Mouse (Mus musculus): ENCODE measurements around the gene Naa80.
A peak's percentile ranks its signal among the peaks of the same experiment; 100 is the strongest.

Naa80 gene

DNA sequence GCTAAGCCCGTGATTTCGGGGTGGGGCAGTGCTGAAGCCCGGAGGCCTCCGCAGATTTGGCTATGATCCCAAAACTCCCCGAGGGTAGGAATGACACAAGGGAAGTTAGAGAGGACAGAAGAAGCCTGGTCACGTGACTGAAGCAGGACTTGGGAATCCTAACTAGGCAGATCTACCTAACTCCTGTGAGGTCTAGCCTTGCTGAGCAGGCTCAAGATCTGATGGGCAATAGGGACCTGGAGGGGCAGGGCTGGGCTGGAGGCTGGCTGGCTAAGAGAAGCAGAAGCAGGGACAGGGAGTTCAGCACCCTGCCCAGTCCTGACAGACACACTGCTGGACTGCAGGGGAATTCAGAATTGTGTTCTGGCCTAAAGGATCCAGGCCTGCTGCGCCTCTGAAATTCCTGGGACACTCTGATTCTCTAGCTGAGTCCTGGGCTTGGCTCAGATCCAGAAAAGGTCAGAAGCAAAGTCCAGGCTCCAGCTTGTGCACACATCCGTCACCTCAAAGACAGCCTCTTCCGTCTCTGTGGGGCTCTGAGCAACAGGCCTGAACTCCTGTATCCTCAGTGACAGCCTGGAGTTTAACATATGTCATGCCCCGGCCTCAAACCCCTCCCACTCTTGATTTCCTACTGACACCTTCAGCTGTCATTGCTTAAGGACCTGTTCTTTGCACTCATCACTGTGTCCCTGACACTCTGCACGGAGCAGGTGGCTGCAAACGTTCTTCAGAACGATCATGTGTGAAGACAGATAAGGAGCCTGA lies 40.3 kb downstream of the Naa80 start:
- peak; percentile 88 for DNase-seq

DNA sequence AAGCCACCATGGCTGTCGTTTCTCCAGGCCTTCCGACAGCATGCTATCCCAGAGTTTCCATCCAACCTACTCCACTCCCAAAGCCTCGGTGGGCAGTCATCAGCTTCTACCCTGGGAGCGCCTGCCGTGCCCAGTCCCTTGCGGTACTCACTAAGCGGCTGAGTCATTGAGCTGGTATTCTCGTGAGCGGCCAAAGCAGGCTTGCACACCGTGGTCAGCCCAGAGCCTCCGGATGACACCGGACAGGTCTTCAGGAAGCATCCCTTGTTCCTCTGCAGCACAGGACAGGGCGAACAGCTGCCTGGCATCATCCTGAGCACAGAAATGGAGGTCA lies 40.8 kb downstream of the Naa80 start:
- DNase-seq = no peak

DNA sequence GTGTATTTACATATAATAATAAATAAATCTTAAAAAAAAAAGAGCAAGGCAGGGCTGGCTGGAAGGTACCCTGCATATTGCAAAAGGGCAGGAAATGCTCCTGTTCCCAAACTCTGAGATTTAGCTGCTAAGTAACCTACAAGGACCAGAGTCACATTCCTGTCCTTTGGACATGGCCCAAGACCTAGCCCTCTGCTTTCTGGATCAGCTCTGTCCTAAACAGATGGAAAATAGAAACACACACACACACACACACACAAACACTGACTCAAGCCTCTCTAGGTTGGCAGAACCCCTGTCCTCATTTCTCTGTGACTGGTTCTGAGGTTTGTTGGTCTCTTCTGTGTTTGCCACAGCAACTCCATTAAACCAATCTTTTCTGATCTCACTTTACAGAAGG lies 42.3 kb downstream of the Naa80 start:
- peak; percentile 58 for DNase-seq

DNA sequence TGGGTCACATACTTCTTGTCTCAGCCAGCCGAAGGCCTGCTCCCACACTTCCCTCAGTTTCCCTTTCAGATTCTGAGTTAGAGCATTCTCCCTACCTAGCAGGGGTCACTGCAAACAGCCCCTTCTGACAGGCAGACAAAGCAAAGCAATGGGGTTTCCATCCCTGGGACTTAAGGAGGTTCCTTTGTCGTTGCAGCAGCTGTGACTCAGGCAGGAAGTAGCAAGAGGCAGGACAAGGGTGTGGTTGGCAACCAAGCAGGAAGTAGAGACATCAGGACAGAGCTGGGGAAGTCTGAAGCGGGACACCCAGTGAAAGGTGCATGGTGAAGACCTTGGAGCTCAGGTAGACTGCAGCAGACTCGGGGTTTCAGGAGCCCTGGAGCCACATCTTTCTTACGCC lies 45.9 kb downstream of the Naa80 start:
- DNase-seq = peak; percentile 61

DNA sequence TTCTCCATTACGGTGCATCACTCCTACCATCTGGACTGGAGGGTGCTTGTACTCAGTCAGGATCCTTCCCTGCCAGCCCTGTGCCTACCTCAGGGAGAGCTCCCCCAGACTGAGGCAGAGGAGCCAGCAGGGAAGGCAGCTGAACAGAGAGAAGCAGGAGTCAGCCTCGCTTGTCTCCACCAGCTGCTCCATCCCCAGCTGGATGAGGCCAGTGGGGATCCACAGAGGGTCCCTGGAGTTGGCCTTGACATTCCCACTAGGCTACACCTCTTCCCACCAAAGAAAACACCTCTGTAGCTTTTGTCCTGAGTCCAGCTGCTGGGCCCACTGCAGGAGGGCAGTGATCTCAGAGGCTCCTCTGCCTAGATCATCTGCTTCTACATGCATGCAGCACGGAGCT lies 46.3 kb downstream of the Naa80 start:
- DNase-seq = no peak

DNA sequence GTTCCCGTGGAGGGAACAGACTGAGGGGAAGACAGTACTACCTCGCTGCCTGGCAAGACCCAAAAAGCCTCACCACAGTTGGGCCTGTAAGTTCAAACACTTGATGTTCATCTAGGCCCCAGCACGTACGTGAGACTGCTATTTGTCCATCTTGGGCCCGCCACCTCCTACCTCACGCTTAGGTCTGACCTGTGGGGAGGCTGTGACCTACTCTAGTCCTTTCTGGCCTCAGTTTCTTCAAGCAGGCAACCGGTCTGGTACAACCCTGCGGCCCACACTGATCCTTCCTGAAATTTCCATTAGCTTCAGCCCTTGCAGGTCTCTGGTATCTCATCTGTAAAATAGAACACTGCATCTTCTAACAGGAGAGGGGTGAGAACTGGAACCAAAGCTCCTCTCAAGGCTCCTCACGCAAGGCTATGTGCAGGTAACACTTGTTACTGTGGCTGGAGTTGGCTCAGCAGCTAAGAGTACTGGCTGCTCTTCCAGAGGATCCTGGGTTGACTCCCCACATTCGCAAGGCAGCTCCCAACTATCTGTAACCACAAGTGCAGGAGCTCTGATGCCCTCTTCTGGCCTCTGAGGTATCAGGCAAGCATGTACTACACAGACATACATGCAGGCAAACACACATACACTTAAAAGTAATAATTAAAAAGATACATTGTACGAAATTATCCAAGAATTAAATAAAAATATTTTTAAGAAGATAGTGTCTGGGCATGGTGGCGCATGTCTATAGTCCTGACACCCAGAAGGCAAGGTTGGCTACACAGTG lies 46.9 kb downstream of the Naa80 start:
- DNase-seq = no peak

DNA sequence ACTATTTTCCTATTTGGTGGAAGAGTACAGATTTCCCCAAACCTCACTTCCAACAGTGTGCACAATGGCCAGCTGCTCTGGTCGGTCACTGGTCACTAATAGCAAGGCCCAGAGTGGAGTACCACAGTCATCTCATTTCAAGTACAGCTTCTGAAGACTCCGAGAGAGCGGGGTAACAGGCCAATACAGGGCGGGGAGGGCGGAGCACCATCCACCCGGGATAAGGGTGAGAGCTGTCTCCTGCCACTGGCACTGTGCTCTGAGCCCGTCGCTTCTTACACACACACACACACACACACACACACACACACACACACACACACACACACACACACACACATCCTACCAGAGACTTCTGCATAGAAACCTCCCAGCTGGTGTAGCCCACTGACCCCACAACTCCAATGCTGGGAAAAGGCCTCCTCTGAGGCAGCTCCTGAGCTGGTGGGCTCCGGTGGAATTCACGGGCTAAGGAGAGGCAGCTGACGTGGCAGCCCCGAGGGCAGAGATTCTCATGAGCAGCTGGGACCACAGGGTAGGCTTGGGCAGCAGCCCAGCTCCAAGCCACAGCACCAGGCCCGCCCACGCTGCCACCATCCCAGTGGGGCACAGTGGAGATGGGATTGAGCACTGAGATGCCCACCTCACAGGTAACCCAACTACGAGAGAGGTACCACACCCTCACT lies 47.6 kb downstream of the Naa80 start:
- DNase-seq = no peak

DNA sequence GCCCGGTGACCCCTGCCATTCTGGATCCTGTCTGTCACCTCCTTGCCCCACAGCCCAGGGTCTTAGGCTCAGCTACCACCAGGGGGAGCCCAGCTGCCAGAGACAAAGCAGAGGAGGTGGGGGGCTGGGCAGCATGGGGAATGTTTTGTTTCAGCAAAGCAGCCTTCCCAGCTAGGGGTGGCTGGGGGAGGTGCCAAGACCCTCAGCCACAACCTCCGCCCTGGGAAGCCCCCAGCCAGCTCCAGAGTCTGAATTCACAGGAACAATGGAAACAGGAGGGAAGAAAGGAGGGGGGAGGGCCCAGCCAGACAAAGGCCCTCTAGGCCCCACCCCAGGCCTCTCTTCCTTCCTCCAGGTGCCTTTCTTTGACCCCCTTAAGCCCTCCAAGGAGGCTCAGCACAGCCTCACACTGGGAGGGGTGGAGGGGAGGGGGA lies 48.2 kb downstream of the Naa80 start:
- DNase-seq = peak; percentile 96

DNA sequence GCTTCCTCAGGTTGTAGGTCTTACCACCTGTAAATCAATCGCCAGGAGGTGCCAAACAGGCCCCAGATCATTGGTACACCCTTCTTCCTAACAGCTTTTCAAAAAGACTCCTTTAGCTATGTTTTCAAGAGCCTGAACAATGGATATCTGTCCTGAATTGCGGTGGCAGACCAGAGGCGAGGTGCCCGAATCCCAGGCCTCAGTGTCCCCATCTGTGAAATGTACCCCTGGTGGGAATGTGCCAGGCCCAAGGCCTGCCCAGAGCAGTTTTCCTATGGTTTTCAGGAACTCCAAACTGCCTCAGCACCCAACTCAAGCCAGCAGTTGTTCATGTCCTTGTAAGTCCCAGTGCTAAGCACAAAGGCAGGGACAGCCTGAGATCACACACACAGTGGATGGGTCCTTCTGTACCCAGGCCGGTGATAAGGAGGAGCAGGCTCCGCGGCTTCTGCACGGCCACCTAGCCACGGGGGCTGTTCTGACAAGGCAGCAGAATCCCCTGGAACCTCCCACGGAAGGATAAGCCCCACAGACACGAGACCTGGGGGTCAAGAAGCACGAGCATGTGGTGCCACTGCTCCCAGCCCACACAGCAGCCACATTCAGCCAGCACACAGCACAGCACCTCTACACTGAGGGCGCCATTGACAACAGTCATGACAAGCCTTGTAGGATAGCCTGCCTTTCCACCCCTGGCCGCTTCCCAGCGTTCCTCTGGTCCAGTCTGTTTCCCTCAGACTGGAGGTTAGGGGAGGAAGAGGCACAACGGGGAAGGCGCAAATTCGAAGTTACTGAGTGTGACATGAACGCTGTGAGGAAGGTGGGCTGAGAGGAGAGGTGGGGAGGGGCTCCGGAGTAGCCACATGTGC lies 48.9 kb downstream of the Naa80 start:
- no peak for DNase-seq

DNA sequence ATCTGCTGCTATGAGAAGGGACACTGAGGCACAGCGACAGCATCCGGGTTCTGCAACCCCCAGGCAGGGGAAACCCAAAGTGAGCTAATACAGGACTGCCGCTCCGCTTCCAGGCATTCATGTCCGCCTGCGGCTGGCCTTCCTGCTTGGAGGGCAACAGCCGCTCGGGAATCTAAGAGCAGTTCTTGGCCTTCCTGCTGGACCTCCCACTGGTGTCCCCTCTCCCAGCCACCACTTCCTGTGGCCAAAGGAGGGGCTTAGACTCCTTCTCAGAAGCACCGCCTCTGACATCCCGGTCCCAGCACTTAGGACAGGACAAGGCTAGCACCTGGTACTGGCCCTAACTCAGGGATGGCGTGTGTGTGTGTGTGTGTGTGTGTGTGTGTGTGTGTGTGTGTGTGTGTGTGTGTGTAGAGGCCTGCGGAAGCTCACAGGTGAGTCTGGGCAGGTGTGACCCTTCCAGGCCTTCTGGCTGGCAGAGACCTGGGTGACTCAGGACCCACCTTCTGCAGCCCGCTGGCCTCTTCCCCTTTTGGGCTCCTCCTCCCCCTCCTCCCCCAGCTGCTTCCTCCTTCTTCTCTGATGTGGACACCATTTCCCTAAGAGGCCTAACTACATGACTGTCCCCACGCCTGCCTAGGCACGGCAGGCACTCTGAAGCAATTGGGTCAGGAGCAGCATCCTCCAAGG lies 50.2 kb downstream of the Naa80 start:
- DNase-seq = peak; percentile 85

DNA sequence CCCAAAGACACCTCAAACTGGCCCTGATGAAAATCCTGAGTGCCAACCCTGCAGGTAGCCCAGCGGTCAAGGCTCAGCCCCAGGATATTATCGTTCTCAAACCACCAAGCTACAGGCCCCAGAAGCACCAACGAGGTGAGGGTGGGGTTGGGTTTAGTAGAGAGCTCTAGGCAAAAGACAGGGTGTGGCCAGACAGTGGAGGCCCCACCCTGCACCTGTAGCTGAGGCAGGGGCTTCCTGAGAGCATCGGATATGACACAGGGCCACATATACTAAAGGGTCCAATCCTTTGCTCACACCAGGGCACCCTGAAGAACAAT lies 50.7 kb downstream of the Naa80 start:
- no peak for DNase-seq

DNA sequence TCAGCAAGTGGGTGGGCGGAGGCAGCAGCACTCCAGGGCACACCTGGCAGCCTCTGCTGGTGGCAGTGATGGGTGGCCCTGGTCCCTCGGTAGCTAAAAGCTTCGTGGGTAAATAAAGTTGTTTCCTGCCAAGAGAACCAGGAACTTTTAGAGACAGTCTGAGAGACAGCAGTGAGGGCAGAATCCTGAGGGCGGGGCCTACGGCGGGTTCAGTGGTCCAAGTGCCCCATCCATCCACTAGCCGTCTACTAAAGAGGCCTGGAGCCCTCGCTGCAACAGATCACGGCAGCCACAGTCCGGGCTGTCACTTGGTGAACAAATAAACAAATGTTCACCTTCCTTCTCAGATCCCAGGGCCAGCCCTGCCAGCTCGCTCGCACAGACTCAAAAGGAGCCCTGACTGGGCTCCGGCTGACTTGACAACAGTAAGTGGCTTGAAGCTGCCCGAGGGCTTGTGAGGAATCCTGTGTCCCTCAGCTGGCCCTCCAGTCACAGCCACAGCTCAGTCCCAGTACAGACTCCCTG lies 51.3 kb downstream of the Naa80 start:
- peak; percentile 64 for DNase-seq

DNA sequence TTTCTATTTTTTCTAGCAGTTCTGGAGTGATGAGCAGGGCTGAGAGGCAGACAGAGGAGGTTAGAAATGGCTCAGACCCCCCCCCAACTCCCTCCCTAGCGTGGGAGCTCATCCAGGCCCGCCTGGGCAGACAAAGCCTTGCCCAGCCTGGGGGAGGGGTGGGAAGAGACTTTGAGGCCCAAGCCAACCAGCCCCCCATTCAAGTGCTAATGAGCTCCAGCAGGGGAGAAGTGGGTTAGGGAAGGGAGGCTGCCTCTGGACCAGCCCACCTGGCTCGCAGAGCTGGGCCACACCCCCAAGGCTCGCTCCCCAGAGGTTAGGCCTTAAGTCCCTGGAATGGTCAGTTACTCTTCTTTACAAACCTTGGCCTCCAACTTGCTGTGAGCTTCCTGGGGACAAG lies 51.9 kb downstream of the Naa80 start:
- DNase-seq = no peak

DNA sequence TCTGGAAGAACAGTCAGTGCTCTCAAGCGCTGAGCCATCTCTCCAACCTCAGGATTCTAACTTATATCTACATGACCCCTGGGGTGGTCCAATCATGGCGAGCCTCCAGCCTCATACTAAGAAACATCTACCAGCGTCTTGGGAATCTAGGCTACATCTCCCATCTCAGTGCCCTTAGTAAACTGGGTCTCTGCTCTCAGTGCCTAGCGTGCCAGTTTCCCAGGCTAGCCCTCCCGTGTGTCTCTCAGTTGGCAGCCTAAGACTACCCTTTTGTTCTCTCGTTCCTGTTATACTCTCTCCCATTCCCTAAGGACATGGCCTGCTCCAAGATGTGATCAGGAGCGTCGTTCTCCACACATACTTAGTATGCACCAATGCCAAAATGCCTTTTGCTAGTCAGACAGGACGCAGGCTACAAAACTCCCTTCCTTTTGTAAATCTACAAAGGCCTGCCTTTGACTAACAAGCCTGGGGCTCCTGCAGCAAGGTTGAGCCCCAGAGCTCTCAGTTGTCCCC lies 52.7 kb downstream of the Naa80 start:
- no peak for DNase-seq

DNA sequence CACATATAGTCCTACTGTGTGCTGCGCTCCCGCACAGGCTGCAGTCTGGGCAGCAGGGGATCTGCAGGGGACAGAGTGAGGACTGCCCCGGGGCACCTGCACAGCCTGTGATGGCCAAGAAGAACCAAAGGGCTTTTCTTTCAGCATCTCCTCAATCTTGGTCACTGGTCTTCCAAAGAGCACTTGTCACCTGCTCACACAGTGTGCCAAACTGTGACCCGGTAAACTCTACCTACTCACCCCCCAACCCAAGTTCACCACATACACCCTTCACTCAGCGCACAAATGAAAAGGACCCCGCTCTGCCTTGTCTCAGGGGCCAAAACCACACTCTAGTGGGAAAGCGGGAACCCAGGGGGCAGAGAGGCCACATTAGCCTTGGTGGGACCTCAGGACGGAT lies 53.2 kb downstream of the Naa80 start:
- DNase-seq = no peak

DNA sequence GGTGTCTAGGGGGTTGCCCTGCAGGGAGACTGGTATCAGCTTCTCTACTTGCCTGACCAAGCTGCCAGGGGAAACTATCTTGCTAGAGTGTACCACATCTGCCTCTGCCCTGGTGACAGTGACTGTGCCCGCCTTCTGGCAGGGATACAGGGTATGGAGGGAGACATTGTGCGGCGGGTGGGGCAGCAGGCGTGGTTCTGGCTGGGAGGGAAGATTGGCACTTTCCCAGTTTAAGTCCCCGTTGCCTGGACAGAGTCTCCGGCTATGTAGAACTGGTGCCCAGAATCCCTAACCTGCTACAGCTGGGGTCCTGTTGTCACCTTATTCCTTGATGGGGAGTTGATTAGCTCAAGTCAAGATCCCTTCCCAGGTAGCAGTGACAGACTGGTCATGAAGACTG lies 53.8 kb downstream of the Naa80 start:
- peak; percentile 58 for DNase-seq

DNA sequence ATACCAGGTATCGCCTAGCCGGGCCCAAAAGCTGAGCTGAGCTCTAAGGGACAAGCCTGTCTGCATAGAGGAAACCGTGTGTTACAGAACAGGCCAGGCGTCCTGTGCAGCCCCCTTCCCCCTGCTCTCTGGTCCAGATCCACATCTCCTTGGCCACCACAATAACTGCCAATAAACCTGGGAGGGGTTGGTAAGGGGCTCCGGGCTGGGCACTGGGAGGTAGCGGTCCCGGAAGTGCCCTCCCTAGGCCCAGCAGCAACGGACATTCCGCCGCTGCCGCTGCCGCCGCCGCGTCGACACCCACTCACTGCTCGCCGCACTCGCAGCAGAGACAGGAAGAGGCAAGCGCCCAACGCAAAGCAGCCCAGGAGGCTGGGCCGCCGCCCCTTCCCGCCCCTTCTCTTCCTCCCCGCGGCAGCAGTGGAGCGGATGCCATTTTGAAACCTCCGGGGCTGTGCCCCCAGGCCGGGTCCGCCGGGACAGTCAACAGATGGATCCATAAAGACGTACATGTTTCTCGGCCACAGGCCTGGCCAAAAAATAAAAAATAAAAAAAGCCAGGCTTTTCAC lies 54.5 kb downstream of the Naa80 start:
- peak; percentile 90 for DNase-seq

Measured in kidney, postnatal 10 days (tissue).